Mouse (Mus musculus): ENCODE results near the gene Bbs9.

DNA sequence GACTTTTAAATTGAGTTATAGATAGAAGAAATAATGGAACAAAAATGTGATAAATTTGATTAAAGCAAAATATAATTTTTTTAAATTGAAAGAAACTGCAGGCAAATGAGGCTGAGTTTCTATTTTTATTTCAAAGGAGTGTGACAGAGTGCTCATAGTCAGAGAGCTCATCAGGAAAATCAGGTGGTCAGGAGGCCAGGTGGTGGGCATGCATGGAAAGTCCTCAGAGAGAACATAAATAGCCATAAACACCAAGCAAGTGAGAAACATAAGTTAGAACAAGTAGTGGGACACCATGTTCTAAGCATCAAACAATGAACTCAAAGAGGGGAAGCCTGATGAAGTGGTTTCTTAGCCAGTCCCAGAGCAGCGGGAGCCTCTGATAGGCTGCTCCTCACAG lies 266.5 kb downstream of the Bbs9 start:
- TF ChIP-seq CTCF (IDR thresholded peaks at IDR 0.05): no peak
- TF ChIP-seq POLR2A (IDR thresholded peaks at IDR 0.05; ENCODE audit: insufficient read depth, low read depth, low read length): no peak

All from heart, adult 2 months (tissue).